Mouse (Mus musculus) limb, embryonic 11.5 days (tissue): ENCODE data around the gene Atp6v1fnb. TPM values are rescaled to one million over a fixed set of nuclear protein-coding genes. Genes with fewer than 3 reads are reported as not detected.

Experiments used
- ATAC-seq: fragments of 200-750 bp; cut with Nextera tagmentation; 2 replicates; pipeline ENCODE4 v1.8.0; 2017; ENCODE audit warnings: low read depth; ENCODE audit not compliant: insufficient number of reproducible peaks, low FRiP score, low TSS enrichment
- DNase-seq: peaks from one replicate; pipeline ENCODE4 v3.0.0-alpha.2; 2015; ENCODE audit warnings: low spot score
- H3K27ac ChIP-seq: fragments of 300-500 bp; sonication (generic); replicated peaks from 2 replicates; pipeline ENCODE4 v1.5.1; 2014; ENCODE audit warnings: low read depth, mild to moderate bottlenecking, low read length
- H3K27me3 ChIP-seq: fragments of 300-500 bp; sonication (generic); 2 replicates; pipeline ENCODE4 v1.6.1; 2014; ENCODE audit warnings: mild to moderate bottlenecking, low read length, mixed read lengths; ENCODE audit not compliant: control insufficient read depth, insufficient read depth
- H3K36me3 ChIP-seq: fragments of 300-500 bp; sonication (generic); 2 replicates; pipeline ENCODE4 v1.6.1; 2014; ENCODE audit warnings: mild to moderate bottlenecking, low read length, moderate library complexity, mixed read lengths; ENCODE audit not compliant: control insufficient read depth, insufficient read depth
- H3K4me1 ChIP-seq: fragments of 300-500 bp; sonication (generic); 2 replicates; pipeline ENCODE4 v1.6.1; 2014; ENCODE audit warnings: low read length, mixed read lengths; ENCODE audit not compliant: control insufficient read depth, insufficient read depth
- H3K4me2 ChIP-seq: fragments of 300-500 bp; sonication (generic); 2 replicates; pipeline ENCODE4 v1.6.1; 2014; ENCODE audit warnings: low read depth, mild to moderate bottlenecking, moderate library complexity; ENCODE audit not compliant: severe bottlenecking
- H3K4me3 ChIP-seq: fragments of 300-500 bp; sonication (generic); 2 replicates; pipeline ENCODE4 v1.5.1; 2014; ENCODE audit warnings: low read depth, low read length
- H3K9ac ChIP-seq: fragments of 300-500 bp; sonication (generic); 2 replicates; pipeline ENCODE4 v1.6.1; 2014; ENCODE audit warnings: mild to moderate bottlenecking, low read length
- H3K9me3 ChIP-seq: fragments of 300-500 bp; sonication (generic); 2 replicates; pipeline ENCODE4 v1.6.1; 2016; ENCODE audit warnings: low read length; ENCODE audit not compliant: control insufficient read depth
- WGBS: fragments of 180-500 bp; shearing (Covaris S2); extraction: QIAGEN DNeasy Blood & Tissue Kit; methylation state at CpG from one replicate; pipeline ENCODE4 v1.1.7; 2014; 5-methylcytosine and 5-hydroxymethylcytosine counted together
- polyA plus RNA-seq: library from polyadenylated mRNA; unstranded; fragments of >200 nt; fragmentation: Nextera tagmentation; extraction: Ambion mirVana; gene quantifications from 2 replicates; pipeline ENCODE4 v1.2.1, GENCODE M21; 2014

The Atp6v1fnb gene
- polyA plus RNA-seq, 1 experiment from 2014 or later = not detected

GRCm38 (mm10) chr6:29444773-29445172 lies 26.5 kb upstream of the Atp6v1fnb start:
- ATAC-seq = no peak
- no peak overlapping the region for H3K27ac ChIP-seq
- no peak overlapping the region for H3K4me3 ChIP-seq
- peaks cover 3% of the 10 kb centered on the region; the same call in 1 of the 2 replicates for H3K36me3 ChIP-seq
- WGBS = 72% methylated on average over 11 of the region's 11 CpGs
- DNase-seq = peak; percentile 49
- no peaks in the 10 kb centered on the region for H3K4me1 ChIP-seq
- H3K4me2 ChIP-seq = no peak overlapping the region
- no peaks in the 10 kb centered on the region for H3K9me3 ChIP-seq
- no peaks in the 10 kb centered on the region for H3K27me3 ChIP-seq
- no peak overlapping the region for H3K9ac ChIP-seq

GRCm38 (mm10) chr6:29445354-29445753 lies 25.9 kb upstream of the Atp6v1fnb start:
- no peaks in the 10 kb centered on the region for H3K27me3 ChIP-seq
- no peaks in the 10 kb centered on the region for H3K9me3 ChIP-seq
- H3K36me3 ChIP-seq = peaks cover 3% of the 10 kb centered on the region; the same call in 1 of the 2 replicates
- no peak overlapping the region for H3K4me2 ChIP-seq
- H3K9ac ChIP-seq = no peak overlapping the region
- 98% methylated on average over 7 of the region's 7 CpGs for WGBS
- no peaks in the 10 kb centered on the region for H3K4me1 ChIP-seq
- no peak for ATAC-seq
- no peak overlapping the region for H3K27ac ChIP-seq
- no peak overlapping the region for H3K4me3 ChIP-seq
- no peak for DNase-seq

GRCm38 (mm10) chr6:29449858-29450257 lies 21.4 kb upstream of the Atp6v1fnb start:
- no peak overlapping the region for H3K9ac ChIP-seq
- no peaks in the 10 kb centered on the region for H3K9me3 ChIP-seq
- H3K36me3 ChIP-seq = peaks cover 3% of the 10 kb centered on the region; the same call in 1 of the 2 replicates
- H3K27me3 ChIP-seq = no peaks in the 10 kb centered on the region
- no peak for ATAC-seq
- DNase-seq = no peak
- no peak overlapping the region for H3K4me2 ChIP-seq
- 28% methylated on average over 4 of the region's 4 CpGs for WGBS
- H3K27ac ChIP-seq = no peak overlapping the region
- H3K4me3 ChIP-seq = no peak overlapping the region
- H3K4me1 ChIP-seq = no peaks in the 10 kb centered on the region

- Histone ChIP-seq H3K4me1 (no peaks in the 10 kb centered on the region), H3K9ac (no peak overlapping the region), H3K27me3 (no peaks in the 10 kb centered on the region), H3K9me3 (no peaks in the 10 kb centered on the region), H3K36me3 (peaks cover 3% of the 10 kb centered on the region; the same call in 1 of the 2 replicates), H3K4me3 (no peak overlapping the region), H3K27ac (no peak overlapping the region), H3K4me2 (no peak overlapping the region)
- 95% methylated on average over 6 of the region's 6 CpGs for WGBS
- no peak for ATAC-seq
- DNase-seq = no peak
These were observed 20.6 kb upstream of the Atp6v1fnb start for GRCm38 (mm10) chr6:29450667-29451066.

GRCm38 (mm10) chr6:29461502-29461901 lies 9.7 kb upstream of the Atp6v1fnb start:
- Histone ChIP-seq H3K9me3 (no peaks in the 10 kb centered on the region), H3K9ac (no peak overlapping the region), H3K4me1 (no peaks in the 10 kb centered on the region), H3K27me3 (no peaks in the 10 kb centered on the region), H3K4me3 (no peak overlapping the region), H3K36me3 (no peaks in the 10 kb centered on the region), H3K27ac (no peak overlapping the region), H3K4me2 (no peak overlapping the region)
- ATAC-seq (no peak), DNase-seq (no peak)
- WGBS = 58% methylated on average over 7 of the region's 7 CpGs

GRCm38 (mm10) chr6:29463388-29463787 lies 7.8 kb upstream of the Atp6v1fnb start:
- Histone ChIP-seq H3K9me3 (no peaks in the 10 kb centered on the region), H3K4me1 (0 out of 2 replicates have a peak, but pooled peaks cover 2% of the 10 kb centered on the region), H3K27ac (no peak overlapping the region), H3K9ac (no peak overlapping the region), H3K4me2 (no peak overlapping the region), H3K4me3 (no peak overlapping the region), H3K27me3 (no peaks in the 10 kb centered on the region), H3K36me3 (no peaks in the 10 kb centered on the region)
- 77% methylated on average over 3 of the region's 3 CpGs for WGBS
- no peak for ATAC-seq
- no peak for DNase-seq

GRCm38 (mm10) chr6:29467583-29468354 lies 3.5 kb upstream of the Atp6v1fnb start, which contains the start of gene Atp6v1f:
Atp6v1f (plus strand) TSS chr6:29467718.
- peak; percentile 94 for DNase-seq
- H3K36me3 ChIP-seq = peaks cover 14% of the 10 kb centered on the region; the same call in 1 of the 2 replicates
- H3K4me2 ChIP-seq = peak within 1 kb of the TSS; percentile 70
- H3K9ac ChIP-seq = peak within 1 kb of the TSS; percentile 56
- ATAC-seq = peak; percentile 81
- under 1% methylated on average over 39 of the region's 39 CpGs for WGBS
- no peaks in the 10 kb centered on the region for H3K9me3 ChIP-seq
- peak within 1 kb of the TSS; percentile 56 for H3K4me3 ChIP-seq
- no peak within 1 kb of the TSS for H3K27ac ChIP-seq
- H3K4me1 ChIP-seq = 0 out of 2 replicates have a peak, but pooled peaks cover 6% of the 10 kb centered on the region
- H3K27me3 ChIP-seq = no peaks in the 10 kb centered on the region

- no peak overlapping the region for H3K9ac ChIP-seq
- H3K27me3 ChIP-seq = no peaks in the 10 kb centered on the region
- no peak overlapping the region for H3K27ac ChIP-seq
- DNase-seq = no peak
- no peak overlapping the region for H3K4me3 ChIP-seq
- peak overlapping the region; percentile 70; the same call in 1 of the 2 replicates for H3K4me2 ChIP-seq
- ATAC-seq = no peak
- H3K36me3 ChIP-seq = peaks cover 14% of the 10 kb centered on the region; the same call in 1 of the 2 replicates
- WGBS = 92% methylated on average over 3 of the region's 3 CpGs
- H3K9me3 ChIP-seq = no peaks in the 10 kb centered on the region
- 0 out of 2 replicates have a peak, but pooled peaks cover 6% of the 10 kb centered on the region for H3K4me1 ChIP-seq
These were observed 2.4 kb upstream of the Atp6v1fnb start for GRCm38 (mm10) chr6:29468851-29469250.
